ENCODE assay signal across 9 mouse cellular contexts in the genomic region with DNA sequence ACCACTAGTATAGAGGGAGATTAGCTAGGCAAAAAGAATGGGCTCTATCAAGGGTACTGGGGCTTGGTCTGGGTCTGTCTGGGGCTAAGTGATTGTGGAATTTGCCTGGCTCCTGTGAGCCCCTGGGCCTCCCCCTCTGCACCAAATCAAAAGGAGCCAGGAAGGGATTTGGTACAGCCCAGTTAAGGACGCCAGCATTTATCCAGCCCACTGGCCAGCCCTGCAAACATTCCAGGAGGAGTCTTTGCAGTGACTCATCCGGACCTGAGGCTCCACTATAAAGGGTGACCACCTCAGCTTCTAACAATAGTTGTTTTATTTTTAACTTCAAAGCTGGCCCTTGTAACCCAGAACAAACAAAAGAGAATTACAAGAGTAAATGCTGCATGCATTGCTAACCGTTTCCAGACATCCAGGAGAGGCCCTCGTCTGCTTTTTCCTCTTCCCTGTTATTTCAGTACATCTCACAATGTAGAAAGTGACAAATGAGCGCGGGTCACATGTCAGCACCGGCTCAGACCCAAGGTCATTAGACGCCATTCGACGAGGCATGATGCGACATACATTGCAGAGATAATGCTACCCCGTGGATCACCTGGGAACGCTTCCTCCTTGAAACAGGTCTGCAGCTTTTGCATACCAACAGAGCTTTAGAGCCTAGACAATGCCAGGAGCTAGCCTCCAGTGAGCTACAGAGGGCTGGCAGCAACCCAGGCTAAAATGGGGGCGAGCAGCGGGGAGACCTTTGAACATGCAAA.
DNase-seq lines count a peak whose midpoint lies in the region; ATAC-seq lines count a peak whose summit lies in the region.
"Had no signal": no experiment of that assay in that cellular context is flagged by ENCODE, and none has a peak within 500 bp of the region (broad histone marks: within the 10 kb centered on the region; RNA-seq: fewer than 3 reads in every experiment).

No protein-coding gene starts in this region.

- H3K27me3 ChIP-seq in forebrain, embryonic 10.5 days (ENCODE audit: poor library complexity, severe bottlenecking): no peaks in the 10 kb centered on the region
- no peaks in the 10 kb centered on the region for H3K27me3 ChIP-seq in forebrain, embryonic 16.5 days (replicated peaks; ENCODE audit: control insufficient read depth, insufficient read depth, low read length)

- 0 out of 2 replicates have a peak overlapping the region, but pooled peaks have one; percentile 30 for H3K27ac ChIP-seq in forebrain, embryonic 10.5 days
- H3K27ac ChIP-seq in forebrain, embryonic 16.5 days (ENCODE audit: low read length): no peak overlapping the region; the same call in 1 of the 2 replicates
- H3K27ac ChIP-seq: macrophage had no signal

- no peak for DNase-seq in forebrain, embryonic 10.5 days (ENCODE audit: extremely low spot score, low spot score)
- peak; percentile 23 for DNase-seq in urinary bladder, postnatal 14 days (ENCODE audit: low spot score)
- no peak for DNase-seq in urinary bladder, postnatal 25 days (ENCODE audit: low spot score)
- peak; percentile 60 to 72 for DNase-seq in heart, postnatal 10 days
- peak; percentile 50 for DNase-seq in yolk sac, embryonic 10.5 days (ENCODE audit: low spot score)
- no peak for DNase-seq in cerebellum, adult 11 months

- no peaks in the 10 kb centered on the region for H3K36me3 ChIP-seq in forebrain, embryonic 10.5 days (replicated peaks)
- H3K36me3 ChIP-seq in forebrain, embryonic 16.5 days (ENCODE audit: control insufficient read depth, insufficient read depth): no peaks in the 10 kb centered on the region

- no peak overlapping the region for H3K4me2 ChIP-seq in forebrain, embryonic 16.5 days (ENCODE audit: low read length)

- H3K4me1 ChIP-seq in forebrain, embryonic 10.5 days: peaks cover 9% of the 10 kb centered on the region
- peaks cover 2% of the 10 kb centered on the region; the same call in 1 of the 2 replicates for H3K4me1 ChIP-seq in forebrain, embryonic 16.5 days (replicated peaks; ENCODE audit: control insufficient read depth, insufficient read depth, low read length)

- no peak overlapping the region for H3K9ac ChIP-seq in forebrain, embryonic 16.5 days (replicated peaks; ENCODE audit: low read depth, low read length)

- 55% methylated on average over 15 of the region's 15 CpGs for WGBS in forebrain, embryonic 10.5 days
- WGBS in forebrain, embryonic 16.5 days: 39% methylated on average over 15 of the region's 15 CpGs

- intact Hi-C loops in heart, postnatal 10 days (cut with DNase I): no loop called here

- H3K4me3 ChIP-seq in forebrain, embryonic 10.5 days: no peak overlapping the region
- H3K4me3 ChIP-seq in forebrain, embryonic 16.5 days (replicated peaks; ENCODE audit: low read length): no peak overlapping the region

- no peak for ATAC-seq in forebrain, embryonic 16.5 days
- no peak for ATAC-seq in megakaryocyte progenitor cell, adult 5-6 weeks (replicated peaks; ENCODE audit: poor library complexity)

- H3K9me3 ChIP-seq in forebrain, embryonic 10.5 days: no peaks in the 10 kb centered on the region
- no peaks in the 10 kb centered on the region for H3K9me3 ChIP-seq in forebrain, embryonic 16.5 days (ENCODE audit: control insufficient read depth, low read length)

Comparison
In these comparisons a context has a peak if more than half of its experiments do, and no peak if none do; other contexts are left out.
1. DNase-seq: peak in urinary bladder, postnatal 14 days (single experiment), heart, postnatal 10 days (2 of 2) and yolk sac, embryonic 10.5 days (single experiment); none in forebrain, embryonic 10.5 days (single experiment), urinary bladder, postnatal 25 days (single experiment) and cerebellum, adult 11 months (single experiment).